Mouse (Mus musculus): ENCODE results near the gene Phrf1. TPM values are rescaled to one million over a fixed set of nuclear protein-coding genes. Genes with fewer than 3 reads are reported as not detected.

The Phrf1 gene
- polyA plus RNA-seq, 1 experiment: 32.0 TPM

GRCm38 (mm10) chr7:141304537-141304936, 76.0 kb downstream of the Phrf1 start:
- no peak overlapping the region for H3K4me3 ChIP-seq (replicated peaks; ENCODE audit: insufficient read depth, low read depth, low read length)
- WGBS: 92% methylated on average over 4 of the region's 4 CpGs
- TF ChIP-seq CTCF (IDR thresholded peaks at IDR 0.05; ENCODE audit: borderline replicate concordance, insufficient read depth, low read depth, low read length) (no peak), POLR2A (IDR thresholded peaks at IDR 0.05; ENCODE audit: borderline replicate concordance, insufficient read depth, low read length) (no peak)
- H3K4me1 ChIP-seq (ENCODE audit: control insufficient read depth, insufficient read depth, low read length): peaks cover 6% of the 10 kb centered on the region
- DNase-seq: no peak
- H3K27ac ChIP-seq (ENCODE audit: insufficient read depth, low read length): no peak overlapping the region
- no peaks in the 10 kb centered on the region for H3K27me3 ChIP-seq (ENCODE audit: control insufficient read depth, insufficient read depth, low read length)

Other genes with a start within 250 kb of the Phrf1 start
- gene Ifitm3, start 218.0 kb upstream of the Phrf1 start, polyA plus RNA-seq (2012; rRNA removed): 44.4 and 47.9 TPM in 2 replicates
- 0.56 and 0.87 TPM in 2 replicates for gene Ifitm6, start 210.9 kb upstream of the Phrf1 start, polyA plus RNA-seq (2012; rRNA removed)
- not detected in 2 replicates for gene Gm17387, start 199.7 kb upstream of the Phrf1 start, polyA plus RNA-seq (2012; rRNA removed)
- 79.0 and 90.6 TPM in 2 replicates for gene B4galnt4, start 167.7 kb upstream of the Phrf1 start, polyA plus RNA-seq (2012; rRNA removed)
- gene Pkp3, start 150.6 kb upstream of the Phrf1 start, polyA plus RNA-seq (2012; rRNA removed): 9.6 and 11.2 TPM in 2 replicates
- 2.8 and 4.1 TPM in 2 replicates for gene Sigirr, start 128.2 kb upstream of the Phrf1 start, polyA plus RNA-seq (2012; rRNA removed)
- 0.08 TPM in 1 of 2 replicates, not detected in the other for gene Ano9, start 111.0 kb upstream of the Phrf1 start, polyA plus RNA-seq (2012; rRNA removed)
- 62.4 and 64.2 TPM in 2 replicates for gene Ptdss2, start 106.4 kb upstream of the Phrf1 start, polyA plus RNA-seq (2012; rRNA removed)
- gene Rnh1, start 55.9 kb upstream of the Phrf1 start, polyA plus RNA-seq (2012; rRNA removed): 66.9 and 67.4 TPM in 2 replicates
- gene Hras, start 34.8 kb upstream of the Phrf1 start, polyA plus RNA-seq (2012; rRNA removed): 169 and 186 TPM in 2 replicates
- gene Lrrc56, start 34.6 kb upstream of the Phrf1 start, polyA plus RNA-seq (2012; rRNA removed): 5.6 and 6.3 TPM in 2 replicates
- gene Lmntd2, start 14.7 kb upstream of the Phrf1 start, polyA plus RNA-seq (2012; rRNA removed): 0.19 and 0.26 TPM in 2 replicates
- 5.5 TPM in 2 replicates for gene Rassf7, start 12.9 kb upstream of the Phrf1 start, polyA plus RNA-seq (2012; rRNA removed)
- 4.7 and 5.6 TPM in 2 replicates for gene Irf7, start 37.7 kb downstream of the Phrf1 start, polyA plus RNA-seq (2012; rRNA removed)
- gene Cdhr5, start 48.0 kb downstream of the Phrf1 start, polyA plus RNA-seq (2012; rRNA removed): 0.07 TPM in 1 of 2 replicates, not detected in the other
- gene Sct, start 50.3 kb downstream of the Phrf1 start, polyA plus RNA-seq (2012; rRNA removed): 0.70 and 1.0 TPM in 2 replicates
- gene Drd4, start 63.2 kb downstream of the Phrf1 start, polyA plus RNA-seq (2012; rRNA removed): 0.49 and 0.76 TPM in 2 replicates
- gene Deaf1, start 98.9 kb downstream of the Phrf1 start, polyA plus RNA-seq (2012; rRNA removed): 47.5 and 49.3 TPM in 2 replicates
- gene Tmem80, start 99.0 kb downstream of the Phrf1 start, polyA plus RNA-seq (2012; rRNA removed): 66.7 and 68.3 TPM in 2 replicates
- gene Eps8l2, start 110.1 kb downstream of the Phrf1 start, polyA plus RNA-seq (2012; rRNA removed): 77.3 and 90.4 TPM in 2 replicates
- gene Taldo1, start 163.4 kb downstream of the Phrf1 start, polyA plus RNA-seq (2012; rRNA removed): 222 and 232 TPM in 2 replicates
- gene Gatd1, start 185.4 kb downstream of the Phrf1 start, polyA plus RNA-seq (2012; rRNA removed): 48.1 and 49.2 TPM in 2 replicates
- gene Cend1, start 200.7 kb downstream of the Phrf1 start, polyA plus RNA-seq (2012; rRNA removed): 375 and 402 TPM in 2 replicates
- gene Slc25a22, start 209.1 kb downstream of the Phrf1 start, polyA plus RNA-seq (2012; rRNA removed): 328 and 384 TPM in 2 replicates
- gene Pidd1, start 215.2 kb downstream of the Phrf1 start, polyA plus RNA-seq (2012; rRNA removed): 3.2 and 4.4 TPM in 2 replicates
- gene Rplp2, start 218.6 kb downstream of the Phrf1 start, polyA plus RNA-seq (2012; rRNA removed): 481 and 571 TPM in 2 replicates
- gene Pnpla2, start 226.4 kb downstream of the Phrf1 start, polyA plus RNA-seq (2012; rRNA removed): 46.8 and 51.3 TPM in 2 replicates
- gene Cracr2b, start 232.3 kb downstream of the Phrf1 start, polyA plus RNA-seq (2012; rRNA removed): 8.3 and 10.1 TPM in 2 replicates
- gene Cd151, start 238.6 kb downstream of the Phrf1 start, polyA plus RNA-seq (2012; rRNA removed): 68.7 and 73.9 TPM in 2 replicates
- gene Polr2l, start 246.3 kb downstream of the Phrf1 start, polyA plus RNA-seq (2012; rRNA removed): 58.9 and 62.3 TPM in 2 replicates
- 140 and 162 TPM in 2 replicates for gene Tspan4, start 246.5 kb downstream of the Phrf1 start, polyA plus RNA-seq (2012; rRNA removed)

All from cerebellum, adult 2 months (tissue).